Mouse (Mus musculus): ENCODE data around the gene Pik3cb. TPM values are rescaled to one million over a fixed set of nuclear protein-coding genes. Genes with fewer than 3 reads are reported as not detected.

Gene Pik3cb
- total and polyA plus RNA-seq, 3 experiments, result 2.2 to 7.6 TPM; not detected in 1

DNA sequence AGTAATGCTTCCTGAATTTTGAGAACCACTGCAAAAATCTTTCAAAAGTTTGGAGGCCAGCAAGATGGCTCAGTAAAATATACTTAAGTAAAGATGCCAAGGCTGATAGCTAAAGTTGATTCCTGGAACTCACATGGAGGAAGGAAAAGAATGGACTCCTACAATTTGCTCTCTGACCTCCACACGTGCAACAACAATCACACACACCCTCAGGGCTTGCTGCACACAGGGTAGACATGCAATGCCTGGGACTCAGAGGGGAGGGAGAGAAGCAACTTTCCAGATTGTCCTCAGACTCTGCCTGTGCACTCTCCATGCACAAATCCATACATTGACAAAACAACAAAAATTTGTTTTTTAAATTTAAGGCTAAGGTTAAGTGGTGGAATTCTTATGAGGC, 42.8 kb downstream of the Pik3cb start:
- Histone ChIP-seq H3K79me2 (ENCODE audit: control insufficient read depth, insufficient read depth, low read length, poor library complexity) (no peaks in the 10 kb centered on the region), H3K27ac (ENCODE audit: control insufficient read depth, low read depth, low read length) (no peak overlapping the region), H3K36me3 (ENCODE audit: control insufficient read depth in 1 of 2, insufficient read depth in 2 of 2, low read length in 2 of 2) (peaks cover 3 to 15% of the 10 kb centered on the region in 2 experiments), H3K4me3 (ENCODE audit: control insufficient read depth in 1 of 2, insufficient read depth in 1 of 2, low read depth in 2 of 2, low read length in 2 of 2) (no peak overlapping the region), H3K27me3 (ENCODE audit: control insufficient read depth in 1 of 2, insufficient read depth in 2 of 2, low read length in 2 of 2) (no peaks in the 10 kb centered on the region), H3K9me3 (replicated peaks; ENCODE audit: insufficient read depth, low read length) (no peaks in the 10 kb centered on the region), H3K4me1 (ENCODE audit: control insufficient read depth in 1 of 2, insufficient read depth in 2 of 2, low read length in 2 of 2) (peaks cover 9 to 14% of the 10 kb centered on the region in 2 experiments), H3K9ac (ENCODE audit: control insufficient read depth, low read depth, low read length, poor library complexity, severe bottlenecking) (no peak overlapping the region)
- TF ChIP-seq MYB (IDR thresholded peaks at IDR 0.05; ENCODE audit: low read depth, low read length), result no peak
- TF ChIP-seq MAZ (IDR thresholded peaks at IDR 0.05; ENCODE audit: low read depth, low read length), result no peak
- no peak for TF ChIP-seq POLR2AphosphoS2 (IDR thresholded peaks at IDR 0.05; ENCODE audit: low read length)
- TF ChIP-seq ELF1 (IDR thresholded peaks at IDR 0.05; ENCODE audit: low read depth, low read length), result no peak
- no peak for TF ChIP-seq BHLHE40 (IDR thresholded peaks at IDR 0.05; ENCODE audit: borderline replicate concordance, low read depth, low read length)
- no peak for TF ChIP-seq MEF2A (IDR thresholded peaks at IDR 0.05; ENCODE audit: extremely low read depth, insufficient replicate concordance, low read depth, low read length, poor library complexity, severe bottlenecking)
- TF ChIP-seq NELFE (IDR thresholded peaks at IDR 0.05; ENCODE audit: low read depth, low read length), result no peak
- no peak for TF ChIP-seq TCF12 (IDR thresholded peaks at IDR 0.05; ENCODE audit: low read depth, low read length)
- no peak for TF ChIP-seq SMC3 (IDR thresholded peaks at IDR 0.05; ENCODE audit: low read depth, low read length)
- no peak for TF ChIP-seq USF2 (IDR thresholded peaks at IDR 0.05; ENCODE audit: borderline replicate concordance in 1 of 2, insufficient read depth in 1 of 2, low read depth in 1 of 2, low read length in 2 of 2)
- no peak for TF ChIP-seq TBP (IDR thresholded peaks at IDR 0.05; ENCODE audit: low read depth, low read length)
- TF ChIP-seq MYC (IDR thresholded peaks at IDR 0.05; ENCODE audit: low read depth, low read length), result no peak
- no peak for TF ChIP-seq ZMIZ1 (IDR thresholded peaks at IDR 0.05; ENCODE audit: low read depth, low read length)
- no peak for TF ChIP-seq HCFC1 (IDR thresholded peaks at IDR 0.05; ENCODE audit: low read depth, low read length)
- TF ChIP-seq GABPA (IDR thresholded peaks at IDR 0.05; ENCODE audit: low read depth, low read length), result no peak
- no peak for DNase-seq (ENCODE audit: low read depth, low spot score)

DNA sequence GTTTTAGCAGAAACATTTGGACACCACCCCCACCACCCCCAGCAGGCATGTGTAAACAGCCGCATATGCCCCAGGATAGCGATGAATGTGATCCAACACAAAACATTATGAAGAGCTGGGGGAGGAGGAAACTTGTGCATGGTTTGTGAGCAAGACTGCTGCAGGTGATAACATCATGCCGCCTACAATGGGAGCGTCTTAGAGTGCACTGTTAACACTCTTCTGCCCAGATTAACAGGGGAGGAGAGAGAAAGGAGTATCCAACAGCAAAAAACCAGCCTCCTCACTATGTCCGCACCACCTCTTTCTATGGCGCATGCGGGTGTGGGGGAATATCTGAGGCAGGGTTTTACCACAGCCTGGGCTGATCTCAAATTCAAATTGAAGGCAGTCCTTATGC, 45.2 kb downstream of the Pik3cb start:
- Histone ChIP-seq H3K9ac (ENCODE audit: control insufficient read depth, low read depth, low read length, poor library complexity, severe bottlenecking) (no peak overlapping the region), H3K9me3 (replicated peaks; ENCODE audit: insufficient read depth, low read length) (no peaks in the 10 kb centered on the region), H3K79me2 (ENCODE audit: control insufficient read depth, insufficient read depth, low read length, poor library complexity) (no peaks in the 10 kb centered on the region), H3K4me3 (ENCODE audit: control insufficient read depth in 1 of 2, insufficient read depth in 1 of 2, low read depth in 2 of 2, low read length in 2 of 2) (no peak overlapping the region), H3K27ac (ENCODE audit: control insufficient read depth, low read depth, low read length) (no peak overlapping the region), H3K4me1 (ENCODE audit: control insufficient read depth in 1 of 2, insufficient read depth in 2 of 2, low read length in 2 of 2) (peaks cover 9 to 13% of the 10 kb centered on the region in 2 experiments), H3K27me3 (ENCODE audit: control insufficient read depth in 1 of 2, insufficient read depth in 2 of 2, low read length in 2 of 2) (no peaks in the 10 kb centered on the region), H3K36me3 (ENCODE audit: control insufficient read depth in 1 of 2, insufficient read depth in 2 of 2, low read length in 2 of 2) (peaks cover 5 to 15% of the 10 kb centered on the region in 2 experiments)
- DNase-seq (ENCODE audit: low read depth, low spot score), result peak; percentile 16
- peak; percentile 18; the same call in 1 of the 2 replicates for TF ChIP-seq GATA1 (IDR thresholded peaks at IDR 0.05; ENCODE audit: low read depth, low read length)
- TF ChIP-seq ELF1 (IDR thresholded peaks at IDR 0.05; ENCODE audit: low read depth, low read length), result no peak
- 0 out of 4 replicates have a peak, but pooled peaks of 1 of the 2 experiments have one; percentile 8 for TF ChIP-seq EP300 (IDR thresholded peaks at IDR 0.05; ENCODE audit: low read depth in 1 of 2, low read length in 2 of 2)

Data from MEL (cell line).